8 mouse cellular contexts compared by ENCODE assay signal in the genomic region with DNA sequence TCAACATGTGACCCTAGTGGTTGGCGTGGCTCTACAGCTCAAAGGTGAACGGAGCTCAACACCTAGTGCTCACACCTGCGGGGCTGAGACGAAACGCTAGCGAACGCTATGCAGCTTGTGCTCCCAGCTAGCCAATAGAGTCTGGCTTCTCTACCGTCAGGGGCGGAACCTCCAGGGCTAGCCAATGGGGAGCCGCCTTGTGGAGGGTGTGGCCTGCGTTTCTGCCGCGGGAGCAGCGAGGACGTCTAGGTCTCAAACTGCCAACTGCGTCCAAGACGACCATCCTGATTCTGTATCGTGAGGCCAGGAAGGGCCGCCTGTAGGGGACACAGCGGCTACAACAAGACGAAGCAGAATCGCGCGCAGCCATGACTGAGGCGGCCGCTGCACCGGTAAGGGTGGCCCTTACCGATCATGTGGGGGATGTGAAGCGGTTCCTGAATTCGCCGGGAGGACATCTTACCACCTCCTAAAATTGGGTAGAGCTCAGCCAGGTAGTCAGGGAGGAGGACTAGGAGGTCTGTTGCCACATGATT. TPM values are rescaled to one million over a fixed set of nuclear protein-coding genes. Genes with fewer than 3 reads are reported as not detected.
DNase-seq lines count a peak whose midpoint lies in the region; ATAC-seq and TF ChIP-seq lines count a peak whose summit lies in the region.

Gene Zfp956, plus strand, starts transcription at position 200 of the 536 bp plus-strand sequence.

- peak within 1 kb of the TSS; percentile 88 to 92 for H3K4me3 ChIP-seq in MEL (ENCODE audit: control insufficient read depth in 1 of 2, insufficient read depth in 1 of 2, low read depth in 2 of 2, low read length in 2 of 2)
- peak within 1 kb of the TSS; percentile 77 for H3K4me3 ChIP-seq in cerebellum, adult 2 months (replicated peaks; ENCODE audit: insufficient read depth, low read depth, low read length)
- H3K4me3 ChIP-seq in forebrain, postnatal 0 days (ENCODE audit: low read depth, low read length): peak within 1 kb of the TSS; percentile 78
- peak within 1 kb of the TSS; percentile 58 for H3K4me3 ChIP-seq in lung, embryonic 15.5 days

- TF ChIP-seq EP300 in MEL (IDR thresholded peaks at IDR 0.05; ENCODE audit: low read depth in 1 of 2, low read length in 2 of 2): 0 out of 4 replicates have a peak, but pooled peaks of 1 of the 2 experiments have one; percentile 8

- peaks cover 0 to 15% of the 10 kb centered on the region in 2 experiments; a peak in 2 of 4 replicates for H3K36me3 ChIP-seq in MEL (ENCODE audit: control insufficient read depth in 1 of 2, insufficient read depth in 2 of 2, low read length in 2 of 2)
- H3K36me3 ChIP-seq in forebrain, postnatal 0 days (ENCODE audit: insufficient read depth): peaks cover 17% of the 10 kb centered on the region
- 0 out of 2 replicates have a peak, but pooled peaks cover 5% of the 10 kb centered on the region for H3K36me3 ChIP-seq in lung, embryonic 15.5 days

- TF ChIP-seq RAD21 in MEL (IDR thresholded peaks at IDR 0.05; ENCODE audit: low read depth, low read length): no peak

- peak; percentile 79 to 88 for TF ChIP-seq POLR2A in MEL (IDR thresholded peaks at IDR 0.05; ENCODE audit: control insufficient read depth in 1 of 2, insufficient read depth in 1 of 2, low read depth in 1 of 2, low read length in 2 of 2, poor library complexity in 1 of 2)
- TF ChIP-seq POLR2A in cerebellum, adult 2 months (IDR thresholded peaks at IDR 0.05; ENCODE audit: borderline replicate concordance, insufficient read depth, low read length): peak; percentile 87; the same call in 1 of the 2 replicates

- peaks cover 16% of the 10 kb centered on the region for H3K79me2 ChIP-seq in MEL (ENCODE audit: control insufficient read depth, insufficient read depth, low read length, poor library complexity)

- peaks cover 3 to 13% of the 10 kb centered on the region in 2 experiments for H3K4me1 ChIP-seq in MEL (ENCODE audit: control insufficient read depth in 1 of 2, insufficient read depth in 2 of 2, low read length in 2 of 2)
- peaks cover 9% of the 10 kb centered on the region for H3K4me1 ChIP-seq in cerebellum, adult 2 months (ENCODE audit: control insufficient read depth, insufficient read depth, low read length)
- peaks cover 18% of the 10 kb centered on the region for H3K4me1 ChIP-seq in forebrain, postnatal 0 days (ENCODE audit: insufficient read depth)
- no peaks in the 10 kb centered on the region for H3K4me1 ChIP-seq in lung, embryonic 15.5 days

- peak within 1 kb of the TSS; percentile 69 for H3K27ac ChIP-seq in MEL (ENCODE audit: control insufficient read depth, low read depth, low read length)
- peak within 1 kb of the TSS; percentile 72 for H3K27ac ChIP-seq in cerebellum, adult 2 months (ENCODE audit: insufficient read depth, low read length)
- peak within 1 kb of the TSS; percentile 79 for H3K27ac ChIP-seq in forebrain, postnatal 0 days (ENCODE audit: low read depth, low read length)
- H3K27ac ChIP-seq in lung, embryonic 15.5 days: peak within 1 kb of the TSS; percentile 57

- peak; percentile 96 for DNase-seq in MEL (ENCODE audit: low read depth, low spot score)
- peak; percentile 97 for DNase-seq in cerebellum, adult 2 months
- peak; percentile 95 for DNase-seq in forebrain, postnatal 0 days
- DNase-seq in heart, postnatal 4 days: peak; percentile 95
- DNase-seq in layer of hippocampus, adult 8-10 months (ENCODE audit: low spot score in 2 of 2): peak; percentile 92 to 93
- peak; percentile 88 for DNase-seq in ovary, adult 18-20 months (ENCODE audit: low spot score)
- DNase-seq in thymus, postnatal 0 days (ENCODE audit: low spot score): peak; percentile 95

- peak within 1 kb of the TSS; percentile 83 for H3K9ac ChIP-seq in MEL (ENCODE audit: control insufficient read depth, low read depth, low read length, poor library complexity, severe bottlenecking)
- peak within 1 kb of the TSS; percentile 73 for H3K9ac ChIP-seq in forebrain, postnatal 0 days
- H3K9ac ChIP-seq in lung, embryonic 15.5 days: peak within 1 kb of the TSS; percentile 58

- under 1% methylated on average over 31 of the region's 31 CpGs for WGBS in cerebellum, adult 2 months
- WGBS in forebrain, postnatal 0 days: under 1% methylated on average over 31 of the region's 31 CpGs
- WGBS in lung, embryonic 15.5 days: 1% methylated on average over 31 of the region's 31 CpGs

- ATAC-seq in forebrain, postnatal 0 days: peak; percentile 100
- peak; percentile 99 for ATAC-seq in lung, embryonic 15.5 days (ENCODE audit: borderline replicate concordance, extremely low read depth, low FRiP score, low TSS enrichment)

- no peaks in the 10 kb centered on the region for H3K9me3 ChIP-seq in MEL (replicated peaks; ENCODE audit: insufficient read depth, low read length)
- H3K9me3 ChIP-seq in forebrain, postnatal 0 days (ENCODE audit: low read length): no peaks in the 10 kb centered on the region
- H3K9me3 ChIP-seq in lung, embryonic 15.5 days: no peaks in the 10 kb centered on the region

- peak within 1 kb of the TSS; percentile 81 for H3K4me2 ChIP-seq in forebrain, postnatal 0 days (ENCODE audit: low read depth)
- H3K4me2 ChIP-seq in lung, embryonic 15.5 days: peak within 1 kb of the TSS; percentile 69

- no peaks in the 10 kb centered on the region for H3K27me3 ChIP-seq in MEL (ENCODE audit: control insufficient read depth in 1 of 2, insufficient read depth in 2 of 2, low read length in 2 of 2)
- H3K27me3 ChIP-seq in cerebellum, adult 2 months (ENCODE audit: control insufficient read depth, insufficient read depth, low read length): no peaks in the 10 kb centered on the region
- no peaks in the 10 kb centered on the region for H3K27me3 ChIP-seq in forebrain, postnatal 0 days (ENCODE audit: insufficient read depth, low read length)
- H3K27me3 ChIP-seq in lung, embryonic 15.5 days: no peaks in the 10 kb centered on the region

- no peak for TF ChIP-seq CTCF in MEL (IDR thresholded peaks at IDR 0.05 in 2 of 3, conservative IDR thresholded peaks at IDR 0.05 in 1 of 3; ENCODE audit: control insufficient read depth in 1 of 3, insufficient read depth in 1 of 3, low read depth in 2 of 3, low read length in 3 of 3, poor library complexity in 1 of 3, severe bottlenecking in 1 of 3)
- TF ChIP-seq CTCF in cerebellum, adult 2 months (IDR thresholded peaks at IDR 0.05; ENCODE audit: borderline replicate concordance, insufficient read depth, low read depth, low read length): no peak
- no peak; the same call in 1 of the 2 replicates for TF ChIP-seq CTCF in forebrain, postnatal 0 days (IDR thresholded peaks at IDR 0.05; ENCODE audit: low read depth)

TF ChIP-seq in MEL, 35 proteins besides CTCF, POLR2A, EP300 and RAD21 (continues in another document):
- TF ChIP-seq POLR2AphosphoS5 (IDR thresholded peaks at IDR 0.05; ENCODE audit: borderline replicate concordance, low read depth, low read length) (0 out of 2 replicates have a peak, but pooled peaks have one; percentile 79), MAX (IDR thresholded peaks at IDR 0.05; ENCODE audit: low read length) (no peak), NELFE (IDR thresholded peaks at IDR 0.05; ENCODE audit: low read depth, low read length) (peak; percentile 83), GATA1 (IDR thresholded peaks at IDR 0.05; ENCODE audit: low read depth, low read length) (no peak), ZKSCAN1 (IDR thresholded peaks at IDR 0.05; ENCODE audit: low read depth, low read length) (no peak), ZMIZ1 (IDR thresholded peaks at IDR 0.05; ENCODE audit: low read depth, low read length) (no peak), CHD2 (IDR thresholded peaks at IDR 0.05; ENCODE audit: low read length) (no peak), RCOR1 (IDR thresholded peaks at IDR 0.05; ENCODE audit: low read depth, low read length) (no peak), HCFC1 (IDR thresholded peaks at IDR 0.05; ENCODE audit: low read depth, low read length) (peak; percentile 29; the same call in 1 of the 2 replicates), TAL1 (IDR thresholded peaks at IDR 0.05; ENCODE audit: low read length) (no peak), SMC3 (IDR thresholded peaks at IDR 0.05; ENCODE audit: low read depth, low read length) (no peak), ZC3H11A (IDR thresholded peaks at IDR 0.05; ENCODE audit: low read depth, low read length) (no peak), UBTF (IDR thresholded peaks at IDR 0.05; ENCODE audit: borderline replicate concordance, insufficient read depth, low read depth, low read length) (no peak), USF1 (IDR thresholded peaks at IDR 0.05; ENCODE audit: low read depth, low read length) (0 out of 2 replicates have a peak, but pooled peaks have one; percentile 35), MAZ (IDR thresholded peaks at IDR 0.05; ENCODE audit: low read depth, low read length) (no peak), BHLHE40 (IDR thresholded peaks at IDR 0.05; ENCODE audit: borderline replicate concordance, low read depth, low read length) (no peak), MAFK (IDR thresholded peaks at IDR 0.05; ENCODE audit: borderline replicate concordance, low read depth, low read length) (no peak), JUND (IDR thresholded peaks at IDR 0.05; ENCODE audit: low read depth, low read length) (no peak), MYC (IDR thresholded peaks at IDR 0.05; ENCODE audit: low read depth, low read length) (no peak), NRF1 (IDR thresholded peaks at IDR 0.05; ENCODE audit: insufficient read depth, low read depth, low read length, poor library complexity, severe bottlenecking) (no peak), ETS1 (IDR thresholded peaks at IDR 0.05; ENCODE audit: low read depth, low read length) (no peak), TCF12 (IDR thresholded peaks at IDR 0.05; ENCODE audit: low read depth, low read length) (no peak), MYB (IDR thresholded peaks at IDR 0.05; ENCODE audit: low read depth, low read length) (0 out of 2 replicates have a peak, but pooled peaks have one; percentile 27), E2F4 (IDR thresholded peaks at IDR 0.05; ENCODE audit: borderline replicate concordance, low read depth, low read length) (no peak), KAT2A (conservative IDR thresholded peaks at IDR 0.05; ENCODE audit: low read depth, low read length) (no peak)

RNA-seq across cellular contexts. Expression of gene Zfp956, which starts in this region (rescaled TPM):
- total RNA-seq in MEL (2012; rRNA removed): 8.1 and 11.0 TPM in 2 replicates
- 10 to 100 TPM in 1 of 2 experiments, not detected in 1; 13.1 TPM for polyA plus RNA-seq in MEL (2012; ENCODE audit: insufficient read depth in 1 of 2, insufficient read length in 2 of 2, low read depth in 1 of 2, low replicate concordance in 2 of 2, missing spikeins in 1 of 2)
- polyA plus RNA-seq in cerebellum, adult 2 months (2012; rRNA removed): 34.4 and 35.1 TPM in 2 replicates
- 33.9 and 37.7 TPM in 2 replicates for total RNA-seq in forebrain, postnatal 0 days (2014; rRNA removed)
- polyA plus RNA-seq in forebrain, postnatal 0 days (2015; fragmentation: Nextera tagmentation; extraction: Ambion mirVana): 19.5 and 21.8 TPM in 2 replicates
- 1 to 10 TPM; 1.5 to 2.2 TPM for total RNA-seq in heart, postnatal 4 days (2021)
- total RNA-seq in layer of hippocampus, adult 8-10 months (2022): 10 to 100 TPM; 17.9 to 25.6 (median 22.3) TPM
- polyA plus RNA-seq in lung, embryonic 15.5 days (2015; fragmentation: Nextera tagmentation; extraction: Ambion mirVana): 7.0 and 8.8 TPM in 2 replicates
- 14.9 and 17.6 TPM in 2 replicates for polyA plus RNA-seq in thymus, postnatal 0 days (2015; fragmentation: Nextera tagmentation; extraction: Ambion mirVana)

Comparison
In these comparisons a context has a peak if more than half of its experiments do, and no peak if none do; other contexts are left out.
1. Peak in every context shown above with its lines: DNase-seq, ATAC-seq, H3K4me3 ChIP-seq and H3K27ac ChIP-seq.